Mouse (Mus musculus): ENCODE data around the gene Shcbp1l. TPM values are rescaled to one million over a fixed set of nuclear protein-coding genes. Genes with fewer than 3 reads are reported as not detected.

Shcbp1l gene
- total and polyA plus RNA-seq, 3 experiments: 0.06 TPM; not detected in 2

DNA sequence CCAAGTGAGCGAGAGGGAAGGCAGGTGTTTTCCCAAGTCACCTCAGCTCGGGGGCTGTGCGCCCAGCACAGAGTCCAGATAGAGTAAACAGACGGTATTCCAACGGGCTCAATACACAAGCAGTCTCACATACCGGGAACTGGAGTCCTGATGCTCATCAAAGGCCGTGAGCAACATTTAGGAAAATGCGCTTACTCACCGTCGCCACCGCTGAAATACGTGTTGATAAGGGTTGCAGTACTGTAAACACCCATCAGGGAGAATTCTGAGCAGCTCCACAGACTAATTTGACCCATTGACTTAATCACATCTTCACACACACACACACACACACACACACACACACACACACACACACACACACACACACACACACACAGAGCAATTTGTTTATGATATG lies 691 bp upstream of the Shcbp1l start:
- Histone ChIP-seq H3K4me1 (ENCODE audit: control insufficient read depth, insufficient read depth, low read length) (peaks cover 4% of the 10 kb centered on the region), H3K36me3 (ENCODE audit: control insufficient read depth, insufficient read depth, low read length) (no peaks in the 10 kb centered on the region), H3K9ac (ENCODE audit: low read depth, low read length) (no peak overlapping the region), H3K4me3 (no peak overlapping the region), H3K27me3 (ENCODE audit: control insufficient read depth, insufficient read depth, low read length) (no peaks in the 10 kb centered on the region; the same call in 1 of the 2 replicates), H3K27ac (no peak overlapping the region), H3K79me2 (replicated peaks; ENCODE audit: control insufficient read depth, insufficient read depth, low read length) (no peaks in the 10 kb centered on the region)
- intact Hi-C loops (cut with DNase I): no loop called here
- TF ChIP-seq POLR2A (IDR thresholded peaks at IDR 0.05; ENCODE audit: insufficient read depth, low read depth, low read length) (no peak), EP300 (IDR thresholded peaks at IDR 0.05; ENCODE audit: insufficient read depth, low read depth, low read length) (no peak), CTCF (IDR thresholded peaks at IDR 0.05) (no peak)
- 29% methylated on average over 12 of the region's 12 CpGs for WGBS
- no peak for DNase-seq

DNA sequence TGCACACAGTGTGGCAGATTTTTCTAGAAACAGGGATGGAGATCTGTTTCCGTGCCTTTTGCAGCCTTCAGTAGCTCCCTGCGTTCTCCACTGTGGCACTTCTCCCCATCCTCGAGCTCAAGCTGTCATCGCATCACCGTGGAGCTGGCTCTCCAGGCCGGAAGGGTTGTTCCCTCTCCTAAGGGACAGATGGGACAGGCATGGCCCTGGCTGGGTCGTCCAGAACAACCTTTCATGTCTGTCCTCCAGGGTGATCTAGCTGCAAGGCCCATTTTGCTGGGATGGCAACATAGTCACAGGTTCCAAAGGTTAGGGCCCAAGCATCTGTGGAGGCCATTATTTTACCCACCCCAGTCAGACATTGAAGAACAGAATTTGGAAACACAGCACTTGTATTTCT lies 6.2 kb downstream of the Shcbp1l start:
- 38% methylated on average over 7 of the region's 7 CpGs for WGBS
- Histone ChIP-seq H3K9ac (ENCODE audit: low read depth, low read length) (no peak overlapping the region), H3K4me1 (ENCODE audit: control insufficient read depth, insufficient read depth, low read length) (no peaks in the 10 kb centered on the region), H3K4me3 (no peak overlapping the region), H3K27ac (no peak overlapping the region), H3K79me2 (replicated peaks; ENCODE audit: control insufficient read depth, insufficient read depth, low read length) (no peaks in the 10 kb centered on the region), H3K36me3 (ENCODE audit: control insufficient read depth, insufficient read depth, low read length) (no peaks in the 10 kb centered on the region), H3K27me3 (ENCODE audit: control insufficient read depth, insufficient read depth, low read length) (no peaks in the 10 kb centered on the region; the same call in 1 of the 2 replicates)
- TF ChIP-seq POLR2A (IDR thresholded peaks at IDR 0.05; ENCODE audit: insufficient read depth, low read depth, low read length) (no peak), CTCF (IDR thresholded peaks at IDR 0.05) (no peak), EP300 (IDR thresholded peaks at IDR 0.05; ENCODE audit: insufficient read depth, low read depth, low read length) (no peak)
- DNase-seq: no peak
- intact Hi-C loops (cut with DNase I): no loop called here

- no peak overlapping the region for H3K4me3 ChIP-seq
- H3K27ac ChIP-seq: no peak overlapping the region
- no peaks in the 10 kb centered on the region for H3K36me3 ChIP-seq (ENCODE audit: control insufficient read depth, insufficient read depth, low read length)
- 76% methylated on average over 10 of the region's 10 CpGs for WGBS
- H3K79me2 ChIP-seq (replicated peaks; ENCODE audit: control insufficient read depth, insufficient read depth, low read length): no peaks in the 10 kb centered on the region
- H3K9ac ChIP-seq (ENCODE audit: low read depth, low read length): no peak overlapping the region
- no peak for TF ChIP-seq CTCF (IDR thresholded peaks at IDR 0.05)
- no peak for TF ChIP-seq POLR2A (IDR thresholded peaks at IDR 0.05; ENCODE audit: insufficient read depth, low read depth, low read length)
- no peak for TF ChIP-seq EP300 (IDR thresholded peaks at IDR 0.05; ENCODE audit: insufficient read depth, low read depth, low read length)
- H3K27me3 ChIP-seq (ENCODE audit: control insufficient read depth, insufficient read depth, low read length): no peaks in the 10 kb centered on the region; the same call in 1 of the 2 replicates
- H3K4me1 ChIP-seq (ENCODE audit: control insufficient read depth, insufficient read depth, low read length): no peaks in the 10 kb centered on the region
- DNase-seq: no peak
- intact Hi-C loops (cut with DNase I): no loop called here
Observed at GRCm38 (mm10) chr1:153431701-153432100, 6.7 kb downstream of the Shcbp1l start.

- intact Hi-C loops (cut with DNase I): no loop called here
- Histone ChIP-seq H3K27ac (no peak overlapping the region), H3K79me2 (replicated peaks; ENCODE audit: control insufficient read depth, insufficient read depth, low read length) (no peaks in the 10 kb centered on the region), H3K4me3 (no peak overlapping the region), H3K36me3 (ENCODE audit: control insufficient read depth, insufficient read depth, low read length) (no peaks in the 10 kb centered on the region), H3K9ac (ENCODE audit: low read depth, low read length) (no peak overlapping the region), H3K4me1 (ENCODE audit: control insufficient read depth, insufficient read depth, low read length) (no peaks in the 10 kb centered on the region), H3K27me3 (ENCODE audit: control insufficient read depth, insufficient read depth, low read length) (no peaks in the 10 kb centered on the region; the same call in 1 of the 2 replicates)
- TF ChIP-seq EP300 (IDR thresholded peaks at IDR 0.05; ENCODE audit: insufficient read depth, low read depth, low read length) (no peak), CTCF (IDR thresholded peaks at IDR 0.05) (no peak), POLR2A (IDR thresholded peaks at IDR 0.05; ENCODE audit: insufficient read depth, low read depth, low read length) (no peak)
- DNase-seq: no peak
- WGBS: 90% methylated on average over 2 of the region's 2 CpGs
Observed at GRCm38 (mm10) chr1:153432329-153432728, 7.4 kb downstream of the Shcbp1l start.

DNA sequence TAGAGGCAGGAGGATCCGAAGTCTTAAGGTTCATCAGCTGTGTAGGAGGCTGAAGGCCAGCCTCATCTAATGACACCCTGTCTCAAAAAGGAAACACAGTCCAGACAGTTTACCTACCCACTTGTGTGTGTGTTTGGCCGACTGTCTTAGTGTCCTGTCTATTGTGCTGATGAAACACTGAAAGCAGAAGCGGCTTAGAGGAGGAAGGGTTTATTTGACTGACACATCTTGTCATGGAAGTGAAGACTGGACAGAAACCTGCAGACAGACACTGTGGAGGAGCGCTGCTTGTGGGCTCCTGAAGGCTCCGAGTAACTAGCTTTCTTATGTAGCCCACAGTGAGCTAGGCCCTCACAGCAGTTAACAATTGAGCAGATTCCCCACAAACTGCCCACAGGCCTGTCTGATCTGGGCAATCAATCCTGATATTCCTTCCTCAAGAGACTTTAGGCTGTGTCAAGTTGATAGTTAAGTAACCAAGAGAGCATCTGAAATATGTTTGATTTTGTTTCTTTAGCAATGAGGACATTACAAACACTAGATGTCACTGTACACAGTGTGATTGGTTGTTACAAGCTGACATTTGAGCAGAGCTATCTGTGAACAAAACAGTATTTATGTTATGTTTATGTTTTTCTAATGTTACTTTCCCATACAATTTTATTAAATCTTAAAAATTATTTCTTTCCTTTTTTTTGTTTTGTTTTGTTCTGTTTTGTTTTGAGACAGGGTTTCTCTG lies 9.1 kb downstream of the Shcbp1l start:
- 80% methylated on average over 5 of the region's 5 CpGs for WGBS
- intact Hi-C loops (cut with DNase I): no loop called here
- H3K27me3 ChIP-seq (ENCODE audit: control insufficient read depth, insufficient read depth, low read length): no peaks in the 10 kb centered on the region
- H3K9ac ChIP-seq (ENCODE audit: low read depth, low read length): no peak overlapping the region
- H3K79me2 ChIP-seq (replicated peaks; ENCODE audit: control insufficient read depth, insufficient read depth, low read length): no peaks in the 10 kb centered on the region
- no peaks in the 10 kb centered on the region for H3K36me3 ChIP-seq (ENCODE audit: control insufficient read depth, insufficient read depth, low read length)
- H3K4me3 ChIP-seq: no peak overlapping the region
- no peak for DNase-seq
- H3K4me1 ChIP-seq (ENCODE audit: control insufficient read depth, insufficient read depth, low read length): no peaks in the 10 kb centered on the region
- H3K27ac ChIP-seq: no peak overlapping the region
- no peak for TF ChIP-seq CTCF (IDR thresholded peaks at IDR 0.05)

- no peak for TF ChIP-seq EP300 (IDR thresholded peaks at IDR 0.05; ENCODE audit: insufficient read depth, low read depth, low read length)
- TF ChIP-seq POLR2A (IDR thresholded peaks at IDR 0.05; ENCODE audit: insufficient read depth, low read depth, low read length): no peak
- no peak for TF ChIP-seq CTCF (IDR thresholded peaks at IDR 0.05)
- H3K4me1 ChIP-seq (ENCODE audit: control insufficient read depth, insufficient read depth, low read length): no peaks in the 10 kb centered on the region
- no peak overlapping the region for H3K27ac ChIP-seq
- no peaks in the 10 kb centered on the region for H3K36me3 ChIP-seq (ENCODE audit: control insufficient read depth, insufficient read depth, low read length)
- H3K27me3 ChIP-seq (ENCODE audit: control insufficient read depth, insufficient read depth, low read length): no peaks in the 10 kb centered on the region
- no peak overlapping the region for H3K4me3 ChIP-seq
- intact Hi-C loops (cut with DNase I): no loop called here
- DNase-seq: no peak
- no peak overlapping the region for H3K9ac ChIP-seq (ENCODE audit: low read depth, low read length)
- H3K79me2 ChIP-seq (replicated peaks; ENCODE audit: control insufficient read depth, insufficient read depth, low read length): no peaks in the 10 kb centered on the region
- 80% methylated on average over 11 of the region's 11 CpGs for WGBS
Observed at GRCm38 (mm10) chr1:153437536-153437935, 12.6 kb downstream of the Shcbp1l start.

All from heart, adult 2 months (tissue).